Mouse (Mus musculus) heart, postnatal 0 days (tissue): ENCODE results near the gene Palm2. TPM values are rescaled to one million over a fixed set of nuclear protein-coding genes. Genes with fewer than 3 reads are reported as not detected.

Experiments used
- ATAC-seq: fragments of 200-750 bp; cut with Nextera tagmentation; 2 replicates; pipeline ENCODE4 v1.8.0; 2017; ENCODE audit warnings: low read depth, moderate number of reproducible peaks, moderate library complexity; ENCODE audit not compliant: insufficient read depth
- DNase-seq: peaks from one replicate; pipeline ENCODE4 v3.0.0-alpha.2; 2016; ENCODE audit warnings: low spot score
- H3K27ac ChIP-seq: fragments of 300-500 bp; sonication (generic); 2 replicates; pipeline ENCODE4 v1.5.1; 2014; ENCODE audit warnings: low read depth, mild to moderate bottlenecking
- H3K27me3 ChIP-seq: fragments of 300-500 bp; sonication (generic); 2 replicates; pipeline ENCODE4 v1.6.1; 2014; ENCODE audit warnings: low read length, mixed read lengths; ENCODE audit not compliant: control insufficient read depth, insufficient read depth
- H3K36me3 ChIP-seq: fragments of 300-500 bp; sonication (generic); replicated peaks from 2 replicates; pipeline ENCODE4 v1.6.1; 2014; ENCODE audit warnings: low read length, mixed read lengths; ENCODE audit not compliant: control insufficient read depth, insufficient read depth
- H3K4me1 ChIP-seq: fragments of 300-500 bp; sonication (generic); 2 replicates; pipeline ENCODE4 v1.6.1; 2014; ENCODE audit warnings: antibody characterized with exemption; ENCODE audit not compliant: control insufficient read depth, insufficient read depth
- H3K4me2 ChIP-seq: fragments of 300-500 bp; sonication (generic); 2 replicates; pipeline ENCODE4 v1.6.1; 2014; ENCODE audit warnings: low read depth, mild to moderate bottlenecking, low read length, moderate library complexity
- H3K4me3 ChIP-seq: fragments of 300-500 bp; sonication (generic); 2 replicates; pipeline ENCODE4 v1.5.1; 2014; ENCODE audit warnings: low read depth, low read length
- H3K9ac ChIP-seq: fragments of 300-500 bp; sonication (generic); replicated peaks from 2 replicates; pipeline ENCODE4 v1.6.1; 2014; ENCODE audit warnings: low read depth, low read length, mixed read lengths
- H3K9me3 ChIP-seq: fragments of 300-500 bp; sonication (generic); replicated peaks from 2 replicates; pipeline ENCODE4 v1.6.1; 2016; ENCODE audit warnings: low read length; ENCODE audit not compliant: control insufficient read depth
- CTCF ChIP-seq: IDR thresholded peaks from 2 replicates; pipeline ENCODE4 v1.5.1; 2016; ENCODE audit warnings: antibody characterized with exemption, control low read depth, low read depth
- EP300 ChIP-seq: IDR thresholded peaks from 2 replicates; pipeline ENCODE4 v1.6.1; 2016; ENCODE audit warnings: antibody characterized with exemption, low read depth
- WGBS: fragments of 180-500 bp; shearing (Covaris S2); extraction: QIAGEN DNeasy Blood & Tissue Kit; methylation state at CpG from one replicate; pipeline ENCODE4 v1.1.7; 2014; 5-methylcytosine and 5-hydroxymethylcytosine counted together
- polyA plus RNA-seq: library from polyadenylated mRNA; unstranded; fragments of >200 nt; fragmentation: Nextera tagmentation; extraction: Ambion mirVana; gene quantifications from 2 replicates; pipeline ENCODE4 v1.2.1, GENCODE M21; 2015
- total RNA-seq: library from RNA; depleted of rRNA; stranded (reverse); fragments of >200 nt; gene quantifications from 2 replicates; pipeline ENCODE4 v1.2.3, GENCODE M21; 2014; ENCODE audit warnings: low replicate concordance

The Palm2 gene
- total and polyA plus RNA-seq, 2 experiments from 2014 or later: 6.6 to 12.6 TPM

- H3K4me2 ChIP-seq: 0 out of 2 replicates have a peak overlapping the region, but pooled peaks have one; percentile 19
- 35% methylated on average over 6 of the region's 6 CpGs for WGBS
Observed at GRCm38 (mm10) chr4:57543692-57544256, 109.7 kb downstream of the Palm2 start.

GRCm38 (mm10) chr4:57547785-57548184, 113.7 kb downstream of the Palm2 start:
- Histone ChIP-seq H3K9me3 (no peaks in the 10 kb centered on the region), H3K4me3 (no peak overlapping the region), H3K9ac (no peak overlapping the region), H3K4me1 (peaks cover 16% of the 10 kb centered on the region), H3K27ac (no peak overlapping the region), H3K36me3 (no peaks in the 10 kb centered on the region), H3K27me3 (no peaks in the 10 kb centered on the region), H3K4me2 (no peak overlapping the region)
- ATAC-seq (no peak), DNase-seq (no peak)
- 69% methylated on average over 7 of the region's 7 CpGs for WGBS
- TF ChIP-seq EP300: no peak
- TF ChIP-seq CTCF: no peak

More at GRCm38 (mm10) chr4:57543692-57544256, 109.7 kb downstream of the Palm2 start:
- no peak for TF ChIP-seq CTCF
- no peak for TF ChIP-seq EP300
- Histone ChIP-seq H3K4me1 (peaks cover 6% of the 10 kb centered on the region; the same call in 1 of the 2 replicates), H3K27me3 (no peaks in the 10 kb centered on the region), H3K9ac (no peak overlapping the region), H3K9me3 (no peaks in the 10 kb centered on the region), H3K27ac (peak overlapping the region; percentile 16; the same call in 1 of the 2 replicates), H3K36me3 (no peaks in the 10 kb centered on the region), H3K4me3 (no peak overlapping the region)
- DNase-seq (no peak), ATAC-seq (no peak)

- Histone ChIP-seq H3K36me3 (no peaks in the 10 kb centered on the region), H3K9me3 (no peaks in the 10 kb centered on the region), H3K4me3 (no peak overlapping the region), H3K4me1 (peaks cover 16% of the 10 kb centered on the region), H3K4me2 (no peak overlapping the region), H3K27ac (peak overlapping the region; percentile 56), H3K9ac (no peak overlapping the region), H3K27me3 (no peaks in the 10 kb centered on the region)
- 9% methylated on average over 1 of the region's 1 CpGs for WGBS
- peak; percentile 68; the same call in 1 of the 2 replicates for ATAC-seq
- no peak for TF ChIP-seq CTCF
- no peak for TF ChIP-seq EP300
- peak; percentile 47 for DNase-seq
Observed at GRCm38 (mm10) chr4:57550216-57550615, 116.2 kb downstream of the Palm2 start.

GRCm38 (mm10) chr4:57557102-57557501, 123.1 kb downstream of the Palm2 start:
- no peak for TF ChIP-seq CTCF
- TF ChIP-seq EP300: no peak
- H3K4me2 ChIP-seq: no peak overlapping the region
- no peak overlapping the region for H3K27ac ChIP-seq
- no peaks in the 10 kb centered on the region for H3K27me3 ChIP-seq
- DNase-seq (no peak), ATAC-seq (no peak)
- H3K36me3 ChIP-seq: no peaks in the 10 kb centered on the region
- no peak overlapping the region for H3K4me3 ChIP-seq
- no peak overlapping the region for H3K9ac ChIP-seq
- H3K4me1 ChIP-seq: peaks cover 26% of the 10 kb centered on the region
- no peaks in the 10 kb centered on the region for H3K9me3 ChIP-seq
- 38% methylated on average over 2 of the region's 2 CpGs for WGBS

GRCm38 (mm10) chr4:57559438-57559837, 125.4 kb downstream of the Palm2 start:
- TF ChIP-seq EP300: no peak
- Histone ChIP-seq H3K4me1 (peaks cover 33% of the 10 kb centered on the region), H3K9me3 (no peaks in the 10 kb centered on the region), H3K36me3 (no peaks in the 10 kb centered on the region), H3K4me3 (no peak overlapping the region), H3K27ac (peak overlapping the region; percentile 98), H3K27me3 (no peaks in the 10 kb centered on the region), H3K4me2 (no peak overlapping the region), H3K9ac (no peak overlapping the region)
- no peak for ATAC-seq
- DNase-seq: no peak
- 10% methylated on average over 1 of the region's 1 CpGs for WGBS

GRCm38 (mm10) chr4:57560010-57560409, 126.0 kb downstream of the Palm2 start:
- peak overlapping the region; percentile 45; the same call in 1 of the 2 replicates for H3K9ac ChIP-seq
- 18% methylated on average over 3 of the region's 3 CpGs for WGBS
- peak overlapping the region; percentile 98 for H3K27ac ChIP-seq
- H3K27me3 ChIP-seq: no peaks in the 10 kb centered on the region
- 0 out of 2 replicates have a peak overlapping the region, but pooled peaks have one; percentile 20 for H3K4me3 ChIP-seq
- no peaks in the 10 kb centered on the region for H3K36me3 ChIP-seq
- peaks cover 34% of the 10 kb centered on the region for H3K4me1 ChIP-seq
- no peaks in the 10 kb centered on the region for H3K9me3 ChIP-seq
- TF ChIP-seq CTCF (no peak), EP300 (0 out of 2 replicates have a peak, but pooled peaks have one; percentile 72)
- DNase-seq (peak; percentile 77), ATAC-seq (peak; percentile 71)
- peak overlapping the region; percentile 47 for H3K4me2 ChIP-seq
